Mouse (Mus musculus) c-Kit-positive CD71-positive TER-119-negative erythroid progenitor cells, embryonic 14.5 days (primary cell): Measurements from ENCODE around the gene Myrfl.

Experiments
- DNase-seq: peaks from one replicate; pipeline ENCODE4 v3.0.0-alpha.2; 2013; ENCODE audit warnings: low read depth

The Myrfl gene

DNA sequence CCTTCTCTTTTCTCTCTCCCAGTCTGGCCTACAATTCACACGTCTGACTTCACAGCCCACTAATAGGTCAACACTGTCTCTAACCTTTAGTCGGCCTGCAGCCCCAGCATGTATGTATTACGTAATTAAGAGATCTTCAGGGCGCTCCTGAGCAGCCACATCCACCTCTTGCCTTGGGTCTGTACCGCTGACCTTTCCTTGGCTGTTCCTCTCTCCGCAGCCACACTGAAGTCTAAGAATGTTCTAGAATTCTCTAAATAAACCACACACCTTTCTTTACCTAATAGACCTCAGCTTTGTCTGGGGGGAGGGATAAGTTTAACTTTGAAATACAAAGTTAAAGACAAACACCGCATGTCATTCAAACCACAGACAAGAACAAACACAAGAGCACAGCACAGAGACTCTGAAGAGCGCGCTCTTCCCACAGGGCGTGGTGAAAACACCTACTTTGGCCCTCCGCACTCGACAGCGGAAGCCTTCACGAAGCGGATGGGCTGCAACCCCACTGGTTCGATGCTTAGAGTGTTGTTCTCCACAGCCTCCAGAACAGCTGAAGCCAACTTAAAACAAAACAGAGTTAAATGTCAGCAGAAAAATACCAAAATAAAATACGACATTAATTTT, 17.0 kb upstream of the Myrfl start:
- DNase-seq: no peak

DNA sequence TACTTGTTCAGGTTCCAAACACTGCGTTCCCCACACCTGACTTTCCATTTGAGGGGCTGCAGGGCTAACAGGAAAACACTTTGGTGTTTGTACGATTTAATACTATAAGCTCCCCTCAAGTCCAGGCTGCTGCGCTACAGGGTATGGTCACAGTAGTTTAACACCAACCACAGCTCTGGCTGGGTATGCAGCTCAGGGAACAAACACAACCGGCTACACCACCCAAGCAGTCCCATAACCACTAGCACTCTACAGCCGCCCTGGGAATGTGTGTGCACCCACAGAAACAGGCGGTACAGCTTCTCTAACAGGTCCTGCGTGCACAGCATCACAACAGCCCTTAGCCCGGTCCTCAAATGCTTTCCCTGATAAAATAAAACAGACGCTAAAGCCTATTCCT, 16.1 kb upstream of the Myrfl start:
- DNase-seq: no peak

DNA sequence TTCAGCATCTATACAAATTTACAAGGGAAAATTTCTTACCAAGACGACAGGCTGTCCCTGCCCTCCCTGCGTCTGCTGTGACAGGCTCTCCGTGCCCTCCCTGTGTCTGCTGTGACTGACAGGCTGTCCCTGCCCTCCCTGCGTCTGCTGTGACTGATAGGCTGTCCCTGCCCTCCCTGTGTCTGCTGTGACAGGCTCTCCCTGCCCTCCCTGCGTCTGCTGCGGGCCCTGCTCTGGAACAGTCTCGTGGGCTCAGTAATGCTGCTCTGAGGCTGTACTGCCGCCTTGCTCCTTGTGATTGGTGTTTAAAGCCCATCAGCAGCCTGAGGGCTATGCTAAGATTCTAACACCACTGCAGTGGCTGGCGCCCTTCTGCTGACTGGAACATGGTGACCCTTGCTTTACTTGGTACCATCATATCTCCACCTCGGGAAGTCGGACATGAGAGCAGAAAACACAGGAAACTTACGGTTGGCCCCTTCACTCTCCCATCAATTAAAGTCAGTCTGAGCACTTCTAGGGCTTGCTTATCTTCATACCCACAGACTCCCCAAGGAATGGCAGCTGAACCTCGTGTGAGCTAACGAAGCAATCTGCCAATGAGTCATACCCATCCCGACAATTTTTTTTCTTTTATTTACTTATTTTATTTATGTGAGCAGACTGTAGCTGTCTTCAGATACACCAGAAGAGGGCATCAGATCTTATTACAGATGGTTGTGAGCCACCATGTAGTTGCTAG, 12.4 kb upstream of the Myrfl start:
- peak; percentile 58 for DNase-seq

DNA sequence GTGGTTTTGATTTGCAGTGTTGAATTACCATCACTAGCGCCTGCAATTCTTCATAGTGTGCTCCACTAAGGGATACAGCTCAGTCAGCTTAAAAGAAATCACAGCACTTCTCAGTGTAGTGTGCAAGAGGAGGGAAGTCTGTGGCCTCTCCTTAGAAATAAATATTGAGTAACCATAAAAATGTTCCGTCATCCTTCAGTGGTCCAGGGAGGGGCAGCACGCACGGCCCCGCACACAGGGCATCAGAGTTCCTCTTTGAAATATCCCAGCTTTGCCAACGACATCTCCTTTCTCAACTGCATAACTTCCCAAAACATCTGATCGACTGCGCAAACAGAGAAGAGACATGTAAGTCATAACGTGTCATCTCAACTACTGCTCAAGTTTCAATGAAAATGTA, 10.1 kb upstream of the Myrfl start:
- DNase-seq: no peak

DNA sequence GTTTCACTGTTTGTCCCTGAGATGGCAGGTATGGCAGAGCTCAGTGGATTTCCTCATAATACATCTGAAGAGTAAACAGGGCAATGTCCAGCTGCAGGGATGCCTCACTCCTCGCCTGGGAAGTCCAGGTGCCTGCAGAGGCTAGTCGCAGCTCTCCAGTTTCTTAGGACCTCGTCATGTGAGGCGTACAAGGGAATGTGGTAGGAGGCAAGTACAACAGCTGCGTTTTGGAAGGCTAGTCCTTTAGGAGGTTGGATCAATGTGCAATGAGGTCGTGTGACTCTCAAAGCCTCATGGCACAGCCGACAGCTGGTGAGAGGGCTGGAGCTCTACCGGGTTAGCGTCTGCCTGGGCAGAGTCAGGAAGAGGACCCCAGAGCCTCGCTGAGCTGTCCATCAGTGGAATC, 7.8 kb upstream of the Myrfl start:
- DNase-seq: no peak

DNA sequence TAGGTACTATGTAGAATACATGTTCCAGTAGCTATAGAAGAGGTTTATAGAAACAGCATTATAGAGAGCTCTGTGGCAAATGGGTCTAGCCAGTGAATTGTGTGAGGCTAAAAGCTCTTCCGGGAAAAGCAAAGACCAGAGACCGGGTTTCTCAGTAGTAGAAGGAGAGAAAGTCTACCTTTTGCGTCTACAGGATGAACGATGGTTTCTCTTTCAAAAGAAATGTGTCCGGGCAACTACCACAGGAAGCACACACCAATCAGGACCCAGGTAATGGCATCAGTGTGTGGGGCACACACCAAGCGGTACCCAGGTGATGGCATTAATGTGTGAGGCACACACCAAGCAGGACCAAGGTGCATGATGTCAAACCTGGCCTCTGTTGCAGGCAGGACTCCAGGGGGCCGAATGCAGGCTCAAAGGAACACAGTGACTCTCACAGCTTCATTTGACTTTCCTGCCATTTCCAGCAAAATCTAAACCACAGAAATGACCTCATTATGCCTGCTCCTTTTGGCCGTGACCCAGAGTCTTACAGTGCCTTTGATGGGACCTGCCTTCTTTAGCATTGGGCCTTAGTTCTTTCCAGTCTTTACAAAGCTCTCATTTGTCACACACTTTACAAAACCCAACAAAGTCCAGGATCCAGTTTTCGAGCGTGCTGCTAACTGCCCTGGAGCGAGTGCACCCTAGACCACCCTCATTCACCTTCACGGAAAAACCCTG, 1.4 kb downstream of the Myrfl start:
- no peak for DNase-seq

DNA sequence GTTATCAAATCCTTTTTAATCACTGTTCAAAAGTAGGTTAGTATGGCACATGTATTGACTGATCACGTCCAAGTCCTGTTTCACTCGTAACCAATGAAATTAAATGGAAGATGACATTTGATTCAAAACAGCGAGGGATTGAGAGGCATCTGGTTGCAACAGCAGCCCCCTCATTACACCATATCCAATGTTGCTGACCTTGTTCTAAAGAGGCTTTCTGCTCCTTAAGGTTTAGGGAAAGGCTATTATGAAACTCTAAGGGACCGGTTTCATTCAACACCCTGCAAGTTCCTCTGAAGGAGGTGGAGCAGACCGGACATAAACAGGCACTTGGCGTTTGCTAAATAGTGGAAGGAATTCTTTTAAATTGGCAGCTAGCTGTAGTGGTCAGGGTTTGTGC, 2.2 kb downstream of the Myrfl start:
- no peak for DNase-seq

DNA sequence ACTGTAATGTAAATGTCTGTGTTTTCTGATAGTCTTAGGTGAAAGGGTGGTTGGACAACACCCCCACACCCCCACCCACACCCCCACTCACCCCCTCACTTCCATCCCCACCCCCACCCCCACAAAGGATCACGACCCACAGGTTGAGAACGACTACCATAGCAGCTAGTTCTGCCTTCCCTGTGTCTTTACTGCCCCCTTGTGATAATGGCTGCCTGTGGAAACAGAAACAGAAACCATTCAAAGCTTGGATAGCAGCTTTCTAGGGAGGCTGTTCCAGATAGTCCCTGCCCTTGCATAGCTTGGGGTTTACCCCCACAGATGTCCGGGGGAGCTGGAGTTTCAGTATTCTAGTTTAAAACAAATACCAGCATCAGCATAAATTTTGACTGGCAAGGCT, 3.0 kb downstream of the Myrfl start:
- peak; percentile 5 for DNase-seq

DNA sequence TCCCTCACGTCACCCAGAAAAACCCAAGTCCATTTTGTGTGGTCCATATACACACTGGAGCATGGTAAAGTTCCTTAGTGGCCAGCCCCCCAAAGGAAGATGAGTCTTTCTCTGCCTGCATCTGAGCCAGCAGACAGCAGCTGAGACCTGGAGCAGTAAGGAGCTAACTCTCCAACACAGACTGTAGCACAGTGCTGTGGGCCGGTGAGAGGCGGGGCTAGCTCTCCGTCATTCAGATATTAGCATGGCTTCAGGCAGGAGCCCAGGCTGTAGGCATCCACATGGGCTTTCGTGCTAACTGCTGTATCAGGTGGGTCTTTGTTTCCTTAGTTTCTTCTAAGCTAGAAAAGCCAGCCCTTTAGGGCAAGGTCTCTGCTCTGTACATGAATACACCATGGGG, 6.1 kb downstream of the Myrfl start:
- no peak for DNase-seq

DNA sequence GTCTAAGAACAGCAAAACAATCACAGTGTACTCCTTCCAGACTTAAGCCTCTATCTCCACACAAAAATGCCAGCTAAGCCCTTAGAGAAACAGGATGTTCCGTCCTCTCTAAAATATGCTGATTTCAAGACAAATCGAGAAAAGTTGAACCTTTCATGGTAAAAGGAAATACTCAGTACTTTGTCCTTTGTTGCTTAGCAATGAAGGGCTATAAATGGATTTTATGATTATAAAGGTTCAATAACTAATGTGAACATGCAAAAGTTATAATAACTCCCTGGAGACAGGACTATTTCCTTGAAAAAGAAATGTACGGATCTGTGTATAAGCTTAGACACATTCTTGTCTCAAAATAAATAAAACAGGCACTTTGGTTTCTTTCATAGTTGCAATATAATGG, 12.2 kb downstream of the Myrfl start:
- DNase-seq: no peak

DNA sequence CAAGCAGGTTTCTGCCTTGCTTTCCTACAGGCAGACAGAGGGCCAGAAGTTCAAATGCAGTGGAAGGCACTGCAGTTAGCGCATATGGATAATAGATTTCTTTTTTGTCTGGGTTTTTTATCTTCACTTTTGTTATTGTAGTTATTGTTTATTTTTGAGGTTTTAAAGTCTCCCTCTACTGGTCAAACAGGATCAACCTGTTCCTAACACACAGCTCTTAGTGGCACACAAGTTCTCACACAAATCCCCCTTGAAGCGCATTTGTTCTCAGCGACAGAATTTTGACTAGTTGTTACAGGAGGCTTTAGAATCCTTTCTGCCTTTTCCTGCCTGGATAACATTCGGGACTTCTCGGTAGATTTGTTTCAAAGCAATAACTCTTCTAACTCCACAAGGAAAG, 13.2 kb downstream of the Myrfl start:
- no peak for DNase-seq

DNA sequence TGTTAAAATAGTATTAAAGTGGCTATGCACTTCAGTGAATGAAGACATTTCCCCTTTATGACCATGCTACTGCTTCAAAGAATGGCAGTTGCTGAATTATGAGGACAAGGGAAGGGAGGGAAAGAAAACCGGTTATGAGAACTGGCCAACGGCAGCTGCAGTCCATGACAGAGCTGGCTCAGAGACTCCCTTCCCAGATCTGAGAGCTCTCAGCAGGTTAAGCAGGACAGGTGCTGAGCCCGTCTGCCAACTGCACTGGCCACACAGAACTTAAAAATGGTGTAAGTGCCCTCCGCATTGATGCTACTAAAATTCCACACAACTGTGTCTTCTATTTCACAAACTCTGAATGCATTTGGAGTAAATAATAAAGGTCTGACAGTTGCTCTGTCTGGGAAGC, 19.3 kb downstream of the Myrfl start:
- DNase-seq: no peak

DNA sequence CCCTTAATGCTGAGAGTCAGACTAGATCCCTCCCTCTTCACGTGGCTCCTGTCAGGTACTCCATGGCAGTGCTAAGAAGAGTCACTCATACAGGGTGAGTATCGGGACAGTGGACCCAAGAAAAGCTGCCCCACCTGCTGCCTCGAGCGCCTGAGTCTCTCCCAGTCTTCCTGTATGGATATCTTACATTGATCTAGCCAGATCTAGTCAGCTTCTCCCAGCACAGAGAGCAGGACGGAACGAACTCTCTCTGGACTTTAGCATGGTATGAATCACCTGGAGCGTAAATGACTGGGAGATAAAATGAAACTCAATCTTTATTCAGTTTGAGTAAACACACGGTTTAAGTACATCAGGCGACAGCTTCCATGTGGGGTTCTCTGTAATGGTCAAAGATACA, 22.2 kb downstream of the Myrfl start:
- DNase-seq: no peak

DNA sequence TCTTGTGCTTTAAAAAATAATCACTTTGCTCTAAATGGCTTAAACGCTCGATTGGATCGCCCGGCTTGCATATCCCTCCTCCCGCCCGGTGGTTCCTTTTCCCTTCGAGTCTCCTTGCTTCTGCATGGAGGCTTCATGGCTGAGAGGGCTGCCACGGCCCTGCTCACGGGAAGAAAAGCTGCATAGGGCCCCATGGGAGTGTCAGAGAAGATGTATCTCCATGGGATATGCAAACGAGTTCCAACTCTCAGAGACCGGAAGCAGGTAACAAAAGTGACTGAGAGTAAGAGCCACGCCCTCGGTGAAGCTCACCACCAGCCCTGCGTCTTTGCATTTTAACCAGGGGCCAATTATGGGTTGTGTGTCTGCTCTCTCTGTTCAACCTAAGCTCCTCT, 24.7 kb downstream of the Myrfl start:
- DNase-seq: no peak

DNA sequence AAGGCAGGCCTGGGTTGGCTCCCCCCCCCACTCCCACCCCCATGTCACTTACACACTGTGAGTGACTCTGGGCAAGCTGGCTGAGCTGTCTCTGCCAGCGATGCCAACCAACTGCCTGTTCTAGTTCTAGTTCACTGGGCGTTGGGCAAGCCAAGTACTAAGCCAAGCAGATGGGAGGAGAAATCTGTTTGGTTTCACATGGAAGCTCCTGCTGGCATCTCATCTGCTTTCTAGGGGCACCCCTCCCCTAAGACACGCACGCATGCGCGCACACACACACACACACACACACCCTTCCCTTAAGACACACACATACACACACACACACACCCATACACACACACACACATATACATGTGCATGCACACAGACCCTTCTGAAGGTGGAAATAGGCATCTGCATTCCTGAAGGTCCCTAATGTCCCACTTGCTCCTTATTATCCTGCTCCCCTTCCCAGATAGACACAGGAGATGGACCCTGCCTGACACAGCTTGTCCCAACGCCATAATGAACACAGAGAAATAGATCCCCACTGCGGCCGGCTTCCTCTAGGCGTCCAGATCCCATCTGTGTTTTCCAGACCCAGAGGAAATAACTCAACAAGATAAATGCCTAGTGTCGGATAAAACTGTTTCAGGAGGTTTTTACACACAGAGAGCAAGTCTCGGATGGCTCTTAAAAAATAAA, 25.2 kb downstream of the Myrfl start:
- DNase-seq: no peak

DNA sequence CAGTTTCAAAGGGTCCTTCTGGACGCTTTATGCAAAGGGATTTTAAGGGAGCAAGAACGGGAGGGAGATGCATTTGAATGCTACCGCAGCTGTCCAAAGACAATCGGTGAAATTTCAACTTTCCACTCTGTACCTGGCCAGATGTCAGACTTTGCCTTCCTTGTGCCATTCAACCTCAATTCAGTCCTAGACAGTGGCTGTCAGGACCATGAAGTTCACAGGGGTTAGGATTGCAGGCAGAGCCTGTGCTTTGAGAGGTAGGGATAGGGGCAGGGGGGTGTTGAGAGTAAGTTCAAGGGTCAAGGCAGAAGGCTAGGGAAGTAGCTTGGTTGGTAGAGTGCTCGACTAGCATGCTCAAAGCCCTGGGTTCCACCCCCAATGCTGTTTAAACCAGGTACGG, 25.9 kb downstream of the Myrfl start:
- DNase-seq: no peak

DNA sequence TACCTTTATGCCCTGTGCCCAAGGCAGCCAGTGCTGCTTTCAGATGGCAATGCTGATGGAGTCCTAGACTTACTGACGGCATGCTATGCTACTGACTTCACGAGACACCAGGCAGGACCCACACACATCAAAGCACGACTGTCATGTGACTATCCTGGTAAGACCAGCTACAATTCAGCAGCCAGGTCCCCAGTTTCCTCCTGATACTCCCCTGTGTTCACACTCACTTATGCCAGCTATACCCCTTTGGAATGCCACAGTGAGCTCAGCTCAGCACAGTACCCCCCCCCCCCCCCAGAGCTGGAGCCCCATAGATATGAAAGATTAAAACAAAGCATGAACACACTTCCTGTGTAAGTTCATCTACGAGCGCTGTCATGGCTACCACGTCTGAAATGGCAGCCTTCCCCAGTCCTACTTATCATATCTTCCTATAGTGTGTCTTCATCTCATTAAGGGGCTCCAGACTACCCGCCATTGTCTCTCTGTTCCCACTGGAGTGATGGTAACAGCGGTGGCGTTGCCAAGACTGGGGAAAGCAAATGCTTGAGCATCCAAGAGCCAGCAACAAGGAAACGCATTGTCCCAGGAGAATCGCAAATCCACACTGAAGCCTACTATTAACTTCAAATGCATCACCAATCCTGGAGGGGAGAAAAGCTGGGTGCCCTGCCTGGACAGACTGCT, 43.4 kb downstream of the Myrfl start:
- no peak for DNase-seq

DNA sequence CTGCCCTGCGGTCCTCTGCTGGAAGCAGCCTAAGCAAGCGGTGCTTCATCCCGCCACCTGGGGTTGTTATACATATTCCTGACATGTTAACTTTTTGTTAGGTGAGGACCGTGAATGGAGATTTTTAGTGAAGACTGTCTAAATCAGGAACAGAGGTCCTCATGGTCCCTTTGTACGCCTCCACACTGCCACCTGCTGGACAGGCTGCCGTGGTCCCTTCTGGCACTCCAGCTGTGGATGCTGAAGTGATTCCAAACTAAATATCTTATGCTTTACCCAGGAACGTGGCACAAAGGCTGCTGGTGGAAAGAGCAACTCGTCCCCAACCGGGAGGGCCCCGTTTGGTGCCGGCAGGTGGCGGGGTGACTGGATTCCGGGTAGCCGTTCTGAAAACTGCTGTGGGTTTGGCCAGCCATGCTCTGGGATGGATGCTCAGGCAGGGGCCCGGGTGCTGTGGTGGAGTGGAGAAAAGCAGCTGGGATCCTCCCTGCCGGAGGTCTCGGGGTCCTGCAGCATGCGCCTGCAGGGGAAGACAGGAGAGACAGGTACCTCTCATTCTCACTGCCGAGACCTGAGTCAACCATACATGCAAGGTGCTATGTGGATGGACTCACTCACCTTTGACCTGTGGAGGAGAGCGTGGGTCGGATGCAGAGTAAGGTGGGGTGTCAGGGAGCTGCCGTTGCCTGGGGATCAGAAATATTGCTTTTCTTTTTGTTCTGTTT, 47.8 kb downstream of the Myrfl start:
- DNase-seq: peak; percentile 16

DNA sequence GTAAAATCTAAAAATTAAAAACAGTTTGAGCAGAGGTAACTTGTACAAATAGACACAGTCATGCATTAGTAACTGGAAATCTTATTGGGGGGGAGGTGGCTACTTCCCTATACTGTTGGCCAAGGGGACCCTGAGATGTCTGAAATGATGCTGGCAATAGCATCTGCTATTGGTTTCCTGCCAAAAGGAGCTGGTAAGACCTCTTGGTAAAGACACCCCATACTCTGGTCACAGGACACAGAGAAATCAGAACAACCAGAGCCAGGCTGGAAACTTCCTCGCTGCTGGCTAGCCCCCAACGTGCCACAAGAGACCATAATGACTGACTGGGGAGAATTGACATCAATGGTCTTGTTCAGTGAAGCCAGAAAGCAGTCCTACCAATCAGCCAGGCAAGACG, 55.2 kb downstream of the Myrfl start:
- DNase-seq: no peak

DNA sequence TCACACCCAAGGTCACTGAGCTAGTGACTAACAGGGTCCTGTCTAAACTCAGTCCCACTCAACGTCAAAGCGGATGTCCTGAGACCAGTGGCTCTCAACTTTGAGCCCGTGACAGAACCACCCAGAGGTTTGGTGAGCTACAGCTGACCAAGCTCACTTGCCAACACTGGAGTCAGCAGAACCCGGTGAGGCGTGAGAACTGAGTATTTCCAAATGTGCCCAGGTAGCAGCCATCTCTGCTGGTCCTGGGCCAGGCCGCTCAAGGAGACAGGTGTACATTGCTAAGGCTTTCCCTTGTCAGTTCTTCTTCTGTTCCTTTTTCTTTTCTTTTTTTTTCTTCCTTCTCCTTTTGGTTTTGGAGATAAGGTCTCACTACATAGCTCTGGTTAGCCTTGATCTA, 66.0 kb downstream of the Myrfl start:
- DNase-seq: no peak

DNA sequence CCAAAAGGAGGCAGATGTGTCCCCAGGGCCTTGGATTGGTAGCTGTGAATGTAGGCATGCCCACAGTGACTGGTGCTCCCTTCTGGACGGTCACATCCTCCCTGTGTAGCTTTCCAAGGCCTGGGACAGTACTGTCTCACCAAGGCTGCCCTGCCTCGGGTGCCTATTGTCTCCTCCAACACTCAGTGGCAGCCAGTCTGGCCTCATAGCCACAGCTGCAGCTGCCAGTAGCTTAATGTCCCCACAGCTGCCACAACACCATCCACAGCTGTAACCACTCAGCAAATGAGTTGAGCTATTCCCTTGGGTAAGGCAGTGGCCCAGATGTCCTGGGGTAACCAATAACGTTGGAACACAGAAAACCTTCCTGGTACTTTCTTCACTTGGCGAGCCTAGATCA, 68.6 kb downstream of the Myrfl start:
- no peak for DNase-seq

DNA sequence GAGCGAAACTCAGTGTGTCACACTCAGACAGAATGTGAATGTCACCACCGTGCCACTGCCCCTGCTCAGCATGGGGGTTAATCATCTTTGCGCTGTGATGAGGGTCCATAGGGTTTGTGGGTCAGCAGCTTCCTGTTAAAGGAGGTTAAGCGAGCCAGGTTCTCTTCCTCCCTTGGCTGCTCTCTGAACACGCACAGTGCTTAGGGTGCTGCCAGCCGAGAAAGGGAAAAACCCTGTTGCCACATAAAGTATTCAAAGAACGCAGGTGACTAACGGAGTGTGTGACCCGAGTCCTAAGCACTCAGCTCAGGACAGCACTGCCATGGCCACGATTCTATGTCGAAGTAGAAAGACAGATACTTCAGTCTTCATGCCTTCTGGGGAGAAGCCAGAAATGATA, 69.4 kb downstream of the Myrfl start:
- no peak for DNase-seq
